Mouse (Mus musculus) C2C12 (cell line): Measurements from ENCODE around the gene Ebf1.

Experiments
- CEBPB ChIP-seq: IDR thresholded peaks from one replicate; pipeline ENCODE4 v1.6.1; 2011; ENCODE audit warnings: low read depth, mild to moderate bottlenecking, control low read depth, moderate library complexity
- CTCF ChIP-seq: IDR thresholded peaks from one replicate; pipeline ENCODE4 v1.5.1; 2011; ENCODE audit not compliant: control insufficient read depth, insufficient read depth, insufficient read length
- FOSL1 ChIP-seq: IDR thresholded peaks from one replicate; pipeline ENCODE4 v1.8.0; 2011; ENCODE audit warnings: mild to moderate bottlenecking, low read length; ENCODE audit not compliant: poor library complexity, insufficient read depth, severe bottlenecking
- MYOD1 ChIP-seq: IDR thresholded peaks from one replicate; pipeline ENCODE4 v1.6.1; 2011; ENCODE audit warnings: low read depth; ENCODE audit not compliant: control insufficient read depth, insufficient read length
- MYOG ChIP-seq: IDR thresholded peaks from one replicate; pipeline ENCODE4 v1.6.1; 2011; ENCODE audit not compliant: control insufficient read depth, insufficient read length; ENCODE audit errors: extremely low read depth
- USF1 ChIP-seq: IDR thresholded peaks from one replicate; pipeline ENCODE4 v1.6.1; 2011; ENCODE audit warnings: low read depth, mild to moderate bottlenecking, control low read depth, moderate library complexity

DNA sequence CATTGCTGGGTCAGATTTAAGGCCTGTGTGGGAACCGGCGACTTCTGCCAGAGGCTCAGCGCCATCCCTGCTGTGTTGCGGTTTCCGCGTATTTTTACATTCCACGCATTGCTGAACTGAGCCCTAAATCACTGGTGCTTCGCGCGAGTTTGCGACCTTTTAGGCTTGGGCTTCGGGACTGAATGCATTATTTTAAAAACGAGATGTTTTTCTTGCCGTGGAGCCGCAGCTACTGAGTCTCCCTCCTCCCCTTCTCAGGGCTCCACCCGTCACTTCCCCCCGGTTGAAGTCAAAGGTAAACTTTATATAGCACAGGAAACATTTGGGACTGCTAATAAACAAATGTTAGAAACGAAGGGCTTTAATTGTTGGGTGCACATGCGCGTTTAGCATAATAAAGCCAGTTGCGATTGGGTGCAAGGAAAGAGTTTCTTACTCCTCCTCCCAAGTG is 68.8 kb downstream of the Ebf1 start:
- TF ChIP-seq CTCF (no peak), USF1 (no peak), MYOG (no peak), FOSL1 (no peak), CEBPB (no peak), MYOD1 (no peak)
